Mouse (Mus musculus) kidney, adult 2 months (tissue): ENCODE data around the gene Ppm1h. TPM values are rescaled to one million over a fixed set of nuclear protein-coding genes. Genes with fewer than 3 reads are reported as not detected.

Experiments
- DNase-seq: peaks from one replicate; pipeline ENCODE4 v3.0.0; 2021
- H3K27ac ChIP-seq: fragments of 200-500 bp; 2 replicates; pipeline ENCODE4 v1.5.1; 2012; ENCODE audit warnings: low read depth, low read length, control low read depth, inconsistent platforms; ENCODE audit not compliant: insufficient read depth
- H3K27me3 ChIP-seq: fragments of 200-500 bp; replicated peaks from 2 replicates; pipeline ENCODE4 v1.6.1; 2012; ENCODE audit warnings: mild to moderate bottlenecking, moderate library complexity, low read length, inconsistent platforms; ENCODE audit not compliant: control insufficient read depth, insufficient read depth
- H3K36me3 ChIP-seq: fragments of 200-500 bp; 2 replicates; pipeline ENCODE4 v1.6.1; 2012; ENCODE audit warnings: mild to moderate bottlenecking, moderate library complexity, low read length, inconsistent platforms; ENCODE audit not compliant: control insufficient read depth, insufficient read depth
- H3K4me1 ChIP-seq: fragments of 200-500 bp; 2 replicates; pipeline ENCODE4 v1.6.1; 2011; ENCODE audit warnings: low read length; ENCODE audit not compliant: control insufficient read depth, insufficient read depth
- H3K4me3 ChIP-seq: fragments of 200-500 bp; 2 replicates; pipeline ENCODE4 v1.5.1; 2011; ENCODE audit warnings: mild to moderate bottlenecking, low read depth, low read length, control low read depth; ENCODE audit not compliant: insufficient read depth
- CTCF ChIP-seq: fragments of 200-500 bp; conservative IDR thresholded peaks from 2 replicates; pipeline ENCODE4 v1.5.1; 2011; ENCODE audit warnings: low read depth, mild to moderate bottlenecking, control low read depth, low read length, moderate library complexity, mixed read lengths; ENCODE audit not compliant: insufficient read depth, insufficient read length
- POLR2A ChIP-seq: fragments of 200-500 bp; IDR thresholded peaks from one replicate; pipeline ENCODE4 v1.6.1; 2011; ENCODE audit warnings: low read depth, low read length, control low read depth
- WGBS: fragments of 180-500 bp; shearing (Covaris S2); methylation state at CpG from one replicate; pipeline ENCODE4 v1.1.7; 2018; 5-methylcytosine and 5-hydroxymethylcytosine counted together
- polyA plus RNA-seq: library from polyadenylated mRNA; depleted of rRNA; stranded (reverse); fragments of >200 nt; gene quantifications from 2 replicates; pipeline ENCODE4 v1.2.3, GENCODE M21; 2012

The Ppm1h gene
- polyA plus RNA-seq, 1 experiment, result 27.1 TPM

DNA sequence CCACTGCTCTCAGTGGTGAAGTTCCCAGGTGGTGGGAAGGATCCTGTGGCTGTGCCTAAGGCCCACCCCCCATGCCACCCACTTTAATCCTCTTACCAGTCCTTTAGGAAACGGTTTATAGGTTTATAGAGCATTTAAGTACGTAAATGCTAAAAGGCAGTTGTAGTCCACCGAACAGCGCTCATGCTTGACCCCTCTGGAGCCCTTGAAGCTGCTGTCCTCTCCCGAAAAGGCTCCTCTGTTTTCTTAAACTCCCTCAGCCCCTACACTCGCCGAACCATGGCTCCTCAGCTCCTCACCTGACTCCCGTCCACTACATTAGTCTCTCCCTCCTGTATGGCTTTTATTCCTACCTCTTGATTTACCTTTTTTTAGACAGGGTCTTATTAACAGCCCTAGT is 131.3 kb downstream of the Ppm1h start:
- no peaks in the 10 kb centered on the region; the same call in 1 of the 2 replicates for H3K4me1 ChIP-seq
- H3K27me3 ChIP-seq, result no peaks in the 10 kb centered on the region
- H3K4me3 ChIP-seq, result no peak overlapping the region
- TF ChIP-seq POLR2A, result no peak
- no peak for TF ChIP-seq CTCF
- H3K36me3 ChIP-seq, result no peaks in the 10 kb centered on the region
- no peak overlapping the region for H3K27ac ChIP-seq
- DNase-seq, result no peak
- 65% methylated on average over 8 of the region's 8 CpGs for whole genome bisulfite sequencing

DNA sequence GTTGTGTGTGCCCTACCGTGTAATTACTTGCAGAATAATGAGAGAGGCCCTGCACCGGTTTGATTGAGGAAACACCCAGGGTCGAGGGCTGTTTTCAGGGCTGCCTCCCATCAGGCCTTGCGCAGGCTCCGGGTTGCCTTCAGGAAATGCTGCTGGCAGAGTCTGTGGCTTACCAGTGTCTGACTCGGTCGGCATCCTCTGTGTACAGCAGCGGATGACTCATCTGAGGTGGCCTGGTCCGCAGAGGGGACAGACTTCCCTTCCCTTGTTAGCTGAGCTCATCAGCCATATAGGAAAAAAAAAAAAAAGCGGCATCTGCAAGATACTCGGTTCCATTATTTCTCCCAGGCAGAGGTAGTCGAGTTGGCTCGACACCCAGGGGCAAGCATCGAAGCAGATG is 136.5 kb downstream of the Ppm1h start:
- WGBS, result 34% methylated on average over 14 of the region's 14 CpGs
- peak; percentile 82 for DNase-seq
- Histone ChIP-seq H3K36me3 (no peaks in the 10 kb centered on the region), H3K4me1 (no peaks in the 10 kb centered on the region), H3K27me3 (no peaks in the 10 kb centered on the region), H3K4me3 (no peak overlapping the region), H3K27ac (no peak overlapping the region)
- TF ChIP-seq CTCF (no peak), POLR2A (no peak)

DNA sequence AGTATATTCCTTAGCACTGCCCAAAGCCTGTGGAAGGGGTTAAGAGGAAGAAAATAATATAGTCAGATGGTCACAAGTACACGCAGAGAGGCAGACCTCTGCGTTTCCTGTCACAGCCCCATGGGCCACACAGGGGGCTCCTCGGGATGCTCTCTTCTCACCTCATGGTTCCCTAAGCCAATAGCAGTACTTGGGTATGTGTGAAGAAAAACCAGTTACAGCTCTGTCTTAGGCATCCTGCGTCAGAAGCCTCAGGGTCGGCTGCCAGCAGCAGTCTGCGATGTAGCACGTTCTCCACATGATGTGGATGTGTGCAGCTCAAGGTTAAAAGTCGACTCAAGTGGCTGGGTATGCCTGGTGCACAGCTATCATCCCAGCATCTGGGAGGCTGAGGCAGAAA is 139.2 kb downstream of the Ppm1h start:
- no peak overlapping the region for H3K27ac ChIP-seq
- H3K36me3 ChIP-seq, result no peaks in the 10 kb centered on the region
- H3K4me1 ChIP-seq, result no peaks in the 10 kb centered on the region
- no peak overlapping the region for H3K4me3 ChIP-seq
- H3K27me3 ChIP-seq, result no peaks in the 10 kb centered on the region
- 72% methylated on average over 8 of the region's 8 CpGs for WGBS
- no peak for TF ChIP-seq CTCF
- TF ChIP-seq POLR2A, result no peak
- DNase-seq, result no peak

DNA sequence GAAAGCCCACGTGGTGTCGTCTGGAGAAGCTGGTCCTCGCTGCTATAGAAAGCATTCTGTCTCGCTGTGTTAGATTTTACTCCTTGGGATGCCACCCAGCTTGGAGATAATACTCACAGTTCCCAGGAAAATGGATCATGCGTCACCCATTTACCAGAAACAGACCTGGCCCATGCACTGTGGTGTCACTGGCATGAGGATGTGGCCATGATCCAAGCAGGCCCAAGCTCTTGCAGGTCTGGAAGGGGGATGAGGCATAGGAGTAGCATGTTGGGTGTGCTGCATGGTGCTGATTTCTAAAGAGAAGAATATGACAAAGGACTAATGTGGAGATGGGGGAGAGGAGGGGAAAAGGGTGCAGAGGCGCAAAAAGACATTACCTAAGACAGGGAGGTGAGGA is 141.2 kb downstream of the Ppm1h start:
- no peak overlapping the region for H3K4me3 ChIP-seq
- H3K27ac ChIP-seq, result no peak overlapping the region
- H3K4me1 ChIP-seq, result no peaks in the 10 kb centered on the region
- TF ChIP-seq POLR2A, result no peak
- no peak for TF ChIP-seq CTCF
- no peaks in the 10 kb centered on the region for H3K27me3 ChIP-seq
- DNase-seq, result no peak
- no peaks in the 10 kb centered on the region for H3K36me3 ChIP-seq
- WGBS, result 93% methylated on average over 6 of the region's 6 CpGs

DNA sequence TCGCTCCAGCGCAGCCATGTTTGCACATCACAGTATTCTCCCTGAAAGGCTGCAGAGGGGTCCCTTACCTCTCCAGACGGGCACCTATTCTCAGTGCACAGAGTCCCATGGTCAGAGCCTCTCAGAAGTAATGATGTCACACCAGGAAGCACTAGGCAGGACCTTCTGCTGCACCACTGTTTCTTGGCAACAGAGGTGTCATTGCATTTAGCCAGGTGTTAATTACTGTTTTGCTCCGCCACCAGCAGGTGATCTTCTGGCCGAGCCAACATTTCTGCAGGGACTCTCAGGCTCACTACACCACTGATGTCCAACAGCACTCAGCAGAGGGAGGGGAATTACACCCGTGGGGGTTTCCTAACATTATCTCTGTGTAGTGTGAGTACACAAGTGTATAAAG is 143.0 kb downstream of the Ppm1h start:
- no peak overlapping the region for H3K4me3 ChIP-seq
- H3K27ac ChIP-seq, result no peak overlapping the region
- no peak for DNase-seq
- H3K27me3 ChIP-seq, result no peaks in the 10 kb centered on the region
- 69% methylated on average over 6 of the region's 6 CpGs for WGBS
- TF ChIP-seq CTCF, result no peak
- no peak for TF ChIP-seq POLR2A
- no peaks in the 10 kb centered on the region for H3K36me3 ChIP-seq
- peaks cover under 1% of the 10 kb centered on the region; the same call in 1 of the 2 replicates for H3K4me1 ChIP-seq

DNA sequence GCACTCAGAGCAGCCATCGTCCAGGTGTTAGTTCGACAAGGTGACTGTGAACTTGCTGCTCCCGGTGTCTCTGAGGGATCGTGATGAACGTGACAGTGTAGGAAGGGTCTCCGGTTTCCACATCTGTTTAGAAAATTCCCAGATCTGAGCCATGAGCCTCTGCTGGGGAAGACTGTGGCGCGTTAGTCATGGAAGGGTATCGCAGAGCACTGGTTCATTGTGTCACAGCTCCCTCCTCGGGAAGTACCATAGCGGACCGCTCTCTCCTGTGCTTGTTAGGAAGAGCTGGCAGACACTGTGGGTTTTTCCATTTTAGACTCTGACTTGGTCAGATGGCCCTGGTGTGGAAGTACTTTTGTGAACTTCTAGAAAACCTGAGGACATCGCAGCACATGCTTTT is 145.1 kb downstream of the Ppm1h start:
- peaks cover 4% of the 10 kb centered on the region; the same call in 1 of the 2 replicates for H3K4me1 ChIP-seq
- 72% methylated on average over 13 of the region's 13 CpGs for WGBS
- TF ChIP-seq CTCF (no peak), POLR2A (no peak)
- DNase-seq, result no peak
- no peaks in the 10 kb centered on the region for H3K27me3 ChIP-seq
- no peak overlapping the region for H3K27ac ChIP-seq
- no peaks in the 10 kb centered on the region for H3K36me3 ChIP-seq
- H3K4me3 ChIP-seq, result no peak overlapping the region

DNA sequence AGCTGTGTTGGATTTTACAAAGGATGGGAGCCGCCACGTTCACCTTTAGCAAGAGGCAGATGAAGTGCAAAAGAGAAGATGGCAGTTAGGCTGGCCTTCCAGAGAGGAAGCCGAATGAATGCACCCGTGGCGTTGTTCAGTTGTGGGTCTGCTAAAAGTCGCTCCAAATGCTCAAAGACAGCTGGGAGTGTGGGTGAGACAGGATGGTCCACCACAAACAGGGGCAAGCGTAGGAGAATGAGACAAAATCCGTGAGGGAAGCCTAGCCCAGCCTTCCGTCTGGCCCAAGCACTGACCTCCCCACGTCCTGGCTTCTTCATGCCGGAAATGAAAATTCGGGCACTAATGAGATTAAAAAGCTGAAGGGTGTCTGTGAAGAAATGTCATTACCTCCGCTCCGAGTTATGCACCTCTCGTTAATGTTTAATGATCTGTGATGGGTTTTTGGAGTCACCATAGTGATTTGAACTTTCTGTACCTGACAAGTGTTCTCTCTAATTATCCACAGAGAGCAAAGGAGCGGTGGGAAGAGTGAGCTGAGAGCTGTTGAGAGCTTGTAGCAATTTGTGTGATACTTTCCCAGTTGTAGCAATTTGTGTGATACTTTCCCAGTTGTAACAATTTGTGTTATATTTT is 148.3 kb downstream of the Ppm1h start:
- TF ChIP-seq CTCF (no peak), POLR2A (no peak)
- H3K27me3 ChIP-seq, result no peaks in the 10 kb centered on the region
- WGBS, result 45% methylated on average over 16 of the region's 16 CpGs
- no peaks in the 10 kb centered on the region for H3K36me3 ChIP-seq
- H3K4me3 ChIP-seq, result no peak overlapping the region
- H3K27ac ChIP-seq, result no peak overlapping the region
- peaks cover 4% of the 10 kb centered on the region; the same call in 1 of the 2 replicates for H3K4me1 ChIP-seq
- peak; percentile 58 for DNase-seq
